Mouse (Mus musculus) thymus, postnatal 14 days (tissue): Measurements from ENCODE around the gene Pga5.

Experiments used
- DNase-seq: peaks from one replicate; pipeline ENCODE4 v3.0.0; 2021

Pga5 gene

GRCm38 (mm10) chr19:10662665-10663064 lies 15.2 kb downstream of the Pga5 start:
- DNase-seq = no peak

GRCm38 (mm10) chr19:10661919-10662318 lies 16.0 kb downstream of the Pga5 start:
- no peak for DNase-seq

DNA sequence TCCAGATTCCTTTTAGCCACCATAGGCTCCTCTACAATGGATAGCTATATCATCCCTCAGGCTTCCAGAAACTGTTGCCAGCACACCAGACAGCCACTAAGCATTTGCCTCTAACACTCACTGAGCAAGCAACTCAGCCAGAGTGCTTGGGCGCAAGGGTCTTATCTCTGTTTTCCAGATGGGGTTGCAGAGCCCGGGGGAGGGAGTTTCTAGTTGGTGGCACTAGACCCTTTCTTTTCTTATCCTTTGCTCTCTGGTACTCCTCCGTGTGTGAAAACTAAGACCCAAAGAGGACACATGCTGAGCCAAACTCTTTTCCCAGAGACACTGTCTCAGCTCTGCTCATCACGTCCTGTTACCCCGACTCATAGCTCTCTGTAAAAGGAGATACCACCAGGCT lies 16.5 kb downstream of the Pga5 start:
- no peak for DNase-seq

- no peak for DNase-seq
Measured at GRCm38 (mm10) chr19:10658406-10658805, 19.5 kb downstream of the Pga5 start.

- DNase-seq = no peak
Measured at GRCm38 (mm10) chr19:10657742-10658141, 20.1 kb downstream of the Pga5 start.

DNA sequence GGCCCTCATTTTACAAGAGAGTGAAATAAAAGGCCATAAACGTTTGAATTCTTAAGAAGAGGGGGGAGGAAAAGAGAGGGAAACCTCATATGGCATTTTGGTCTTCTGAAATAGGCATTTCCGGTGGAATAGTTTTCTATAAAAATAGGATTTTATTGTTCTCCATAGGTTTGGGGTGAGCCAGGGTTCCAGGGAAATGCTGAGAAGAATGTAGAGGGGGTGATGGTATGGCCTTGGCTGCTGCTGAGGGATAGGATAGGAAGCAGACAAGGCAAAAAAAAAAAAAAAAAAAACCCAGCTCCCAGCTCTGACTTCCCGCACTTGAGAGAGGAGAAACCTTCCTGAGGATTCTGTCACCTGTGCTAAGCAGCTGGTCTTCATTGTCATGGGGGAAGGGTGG lies 21.8 kb downstream of the Pga5 start:
- DNase-seq = no peak

GRCm38 (mm10) chr19:10648156-10648555 lies 29.7 kb downstream of the Pga5 start:
- DNase-seq = peak; percentile 60

- DNase-seq = no peak
Measured at GRCm38 (mm10) chr19:10645616-10646015, 32.3 kb downstream of the Pga5 start.

DNA sequence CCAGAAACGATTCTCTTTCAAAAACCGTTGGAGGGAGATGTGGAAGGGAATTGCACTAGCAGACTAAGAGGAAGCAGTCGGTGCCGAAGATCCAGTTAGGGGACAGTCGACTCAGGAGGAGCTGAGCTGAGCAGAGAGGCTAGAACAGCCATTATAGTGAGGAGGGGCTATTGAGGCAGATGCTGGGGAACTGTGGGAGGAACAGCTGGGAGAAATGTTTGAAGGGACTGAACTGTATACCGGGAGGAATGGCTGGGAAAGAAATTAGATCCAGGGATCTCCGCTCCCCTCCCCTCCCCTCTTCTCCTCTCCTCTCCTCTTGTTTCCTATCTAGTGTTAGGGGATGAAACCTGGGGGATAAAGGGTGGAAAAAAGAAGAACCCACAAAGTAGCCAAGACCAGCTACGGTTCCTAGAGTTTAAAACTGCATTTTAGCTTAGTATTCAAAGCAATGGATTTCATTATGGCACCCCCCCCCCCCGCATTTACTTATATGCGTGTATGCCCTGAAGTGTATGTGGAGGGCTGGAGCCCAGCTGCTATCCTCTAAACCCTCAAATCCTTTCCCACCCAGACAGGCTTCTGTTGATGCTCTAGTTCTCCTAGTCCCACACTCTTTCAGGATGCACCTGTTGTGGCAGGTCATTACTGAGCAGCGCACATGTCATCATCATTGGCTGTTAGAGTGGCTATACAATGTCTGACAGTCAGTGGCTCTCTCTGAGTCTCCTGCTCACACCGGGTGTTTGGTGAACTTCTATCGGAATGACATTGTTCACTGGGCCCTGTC lies 37.1 kb downstream of the Pga5 start:
- DNase-seq = no peak

DNA sequence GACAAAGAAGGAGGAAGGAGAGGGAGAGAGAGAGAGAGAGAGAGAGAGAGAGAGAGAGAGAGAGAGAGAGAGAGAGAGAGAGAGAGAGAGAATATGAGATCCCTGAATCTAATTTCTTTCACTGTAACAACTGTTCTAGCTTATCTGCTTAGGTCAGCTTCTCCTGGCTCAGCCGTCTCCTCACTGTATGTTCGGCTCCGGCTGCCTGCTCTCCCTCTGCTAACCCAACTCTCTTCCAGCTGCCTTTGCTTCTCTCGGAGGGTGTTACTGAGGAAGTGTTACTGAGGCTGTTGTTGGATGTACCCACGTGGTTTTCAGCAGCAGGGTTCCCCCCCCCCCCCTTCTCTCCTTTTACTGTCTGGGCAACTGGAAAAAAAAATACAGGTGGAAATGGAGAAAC lies 37.8 kb downstream of the Pga5 start:
- no peak for DNase-seq

DNA sequence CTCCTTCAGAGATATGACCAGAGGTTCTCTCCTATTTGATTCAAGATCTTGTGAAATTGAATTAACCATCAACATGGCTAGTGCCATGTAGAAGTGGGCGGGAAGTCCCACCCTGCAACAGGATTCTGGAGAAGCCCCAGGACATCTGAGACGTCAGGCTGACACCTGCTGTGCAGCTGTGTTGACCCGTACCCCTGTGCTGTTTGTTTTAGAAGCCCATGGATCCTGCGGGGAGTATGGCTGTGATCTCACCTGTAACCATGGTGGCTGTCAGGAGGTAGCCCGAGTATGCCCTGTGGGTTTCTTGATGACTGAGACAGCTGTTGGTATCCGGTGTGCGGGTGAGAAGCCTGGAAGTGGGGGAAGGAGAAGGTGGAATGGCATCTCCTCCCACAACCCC lies 40.0 kb downstream of the Pga5 start:
- no peak for DNase-seq

GRCm38 (mm10) chr19:10634872-10635318 lies 43.0 kb downstream of the Pga5 start:
- peak; percentile 43 for DNase-seq

DNA sequence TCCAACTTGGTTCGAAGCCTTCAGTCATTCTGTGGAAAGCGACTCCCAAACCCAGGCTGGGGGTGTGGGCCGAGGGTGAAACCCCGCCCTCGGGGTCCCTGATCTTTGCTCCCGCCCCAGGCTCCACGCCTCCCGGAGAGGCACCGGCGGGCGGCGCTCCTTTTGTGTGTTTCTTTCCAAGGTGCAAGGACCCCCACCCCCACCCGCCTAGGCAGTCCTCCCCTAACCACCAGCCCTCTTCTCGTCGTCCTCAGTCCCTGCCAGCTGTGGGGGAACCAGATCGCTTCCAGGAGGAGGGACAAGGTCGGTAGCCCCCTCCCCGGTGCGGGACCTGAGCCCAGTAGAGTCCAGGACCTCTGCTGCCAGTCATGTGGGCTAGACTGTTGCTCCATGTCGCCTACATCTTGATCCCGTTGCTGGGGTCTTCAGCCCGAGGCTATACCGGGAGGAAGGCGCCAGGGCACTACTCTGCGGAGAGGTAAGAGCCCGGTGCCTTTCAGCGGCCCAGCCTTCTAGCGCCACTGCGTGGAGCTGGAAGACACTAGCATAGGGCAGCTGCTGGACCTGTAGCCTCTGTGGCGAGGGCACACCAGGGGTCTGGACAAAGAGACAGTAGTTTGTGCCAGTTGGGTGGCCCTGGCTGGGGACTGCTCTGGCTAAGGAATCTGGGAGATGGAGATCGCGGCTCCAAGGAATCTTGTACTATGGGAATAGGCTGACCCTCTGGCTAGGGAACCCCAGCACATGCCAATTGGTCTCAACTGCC lies 43.6 kb downstream of the Pga5 start, which contains the start of gene Vwce:
Gene Vwce (plus strand): TSS at position 108 of the 766 bp plus-strand sequence.
- peak; percentile 66 for DNase-seq
